Mouse (Mus musculus) embryonic facial prominence, embryonic 11.5 days (tissue): ENCODE measurements around the gene Reps2. TPM values are rescaled to one million over a fixed set of nuclear protein-coding genes. Genes with fewer than 3 reads are reported as not detected.

Source experiments
- ATAC-seq: fragments of 200-750 bp; cut with Nextera tagmentation; replicated peaks from 2 replicates; pipeline ENCODE4 v1.8.0; 2017; ENCODE audit warnings: low read depth; ENCODE audit not compliant: insufficient number of reproducible peaks, low FRiP score, low TSS enrichment
- DNase-seq: peaks from one replicate; pipeline ENCODE4 v3.0.0-alpha.2; 2015; ENCODE audit warnings: low spot score
- H3K27ac ChIP-seq: fragments of 300-500 bp; sonication (generic); replicated peaks from 2 replicates; pipeline ENCODE4 v1.5.1; 2014; ENCODE audit warnings: mild to moderate bottlenecking, low read depth, low read length, control low read depth
- H3K27me3 ChIP-seq: fragments of 300-500 bp; sonication (generic); 2 replicates; pipeline ENCODE4 v1.6.1; 2014; ENCODE audit warnings: mild to moderate bottlenecking, low read length, moderate library complexity, mixed read lengths; ENCODE audit not compliant: control insufficient read depth, insufficient read depth
- H3K36me3 ChIP-seq: fragments of 300-500 bp; sonication (generic); replicated peaks from 2 replicates; pipeline ENCODE4 v1.6.1; 2014; ENCODE audit warnings: low read depth, mild to moderate bottlenecking, low read length, moderate library complexity, mixed read lengths; ENCODE audit not compliant: control insufficient read depth, insufficient read depth
- H3K4me1 ChIP-seq: fragments of 300-500 bp; sonication (generic); 2 replicates; pipeline ENCODE4 v1.6.1; 2014; ENCODE audit warnings: low read length, mixed read lengths; ENCODE audit not compliant: control insufficient read depth, insufficient read depth
- H3K4me2 ChIP-seq: fragments of 300-500 bp; sonication (generic); 2 replicates; pipeline ENCODE4 v1.6.1; 2014; ENCODE audit warnings: low read depth, mild to moderate bottlenecking, control low read depth, low read length, moderate library complexity
- H3K4me3 ChIP-seq: fragments of 300-500 bp; sonication (generic); 2 replicates; pipeline ENCODE4 v1.5.1; 2014; ENCODE audit warnings: low read depth, low read length, control low read depth
- H3K9ac ChIP-seq: fragments of 300-500 bp; sonication (generic); replicated peaks from 2 replicates; pipeline ENCODE4 v1.6.1; 2014; ENCODE audit warnings: mild to moderate bottlenecking, control low read depth, low read length
- H3K9me3 ChIP-seq: fragments of 300-500 bp; sonication (generic); replicated peaks from 2 replicates; pipeline ENCODE4 v1.6.1; 2016; ENCODE audit warnings: mild to moderate bottlenecking, low read length, inconsistent platforms, mixed read lengths; ENCODE audit not compliant: control insufficient read depth
- WGBS: fragments of 180-500 bp; shearing (Covaris S2); extraction: QIAGEN DNeasy Blood & Tissue Kit; methylation state at CpG from one replicate; pipeline ENCODE4 v1.1.7; 2014; 5-methylcytosine and 5-hydroxymethylcytosine counted together
- polyA plus RNA-seq: library from polyadenylated mRNA; unstranded; fragments of >200 nt; fragmentation: Nextera tagmentation; extraction: Ambion mirVana; gene quantifications from 2 replicates; pipeline ENCODE4 v1.2.1, GENCODE M21; 2014

Reps2 gene
- polyA plus RNA-seq, 1 experiment from 2014 or later = 0.95 TPM

DNA sequence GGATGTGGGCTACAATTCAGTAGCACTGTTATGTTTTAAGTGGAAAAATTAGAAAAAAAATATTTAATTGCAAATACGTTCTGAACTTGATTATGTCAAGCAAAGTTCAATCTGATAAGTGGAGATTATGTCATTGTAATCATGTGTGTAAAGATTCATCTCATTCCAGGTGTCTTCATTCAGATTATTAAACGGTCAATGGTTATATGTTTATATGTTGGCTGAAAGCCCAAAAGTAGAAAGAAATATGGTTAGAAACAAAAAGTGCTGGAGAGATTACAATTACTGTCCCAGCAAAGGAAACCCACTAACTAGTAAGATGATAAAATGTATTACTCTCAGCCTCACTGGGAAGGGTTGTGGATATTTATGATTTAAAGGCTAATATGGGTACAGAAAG, 23.7 kb downstream of the Reps2 start:
- Histone ChIP-seq H3K4me2 (no peak overlapping the region), H3K4me1 (no peaks in the 10 kb centered on the region), H3K9me3 (no peaks in the 10 kb centered on the region), H3K27me3 (no peaks in the 10 kb centered on the region), H3K36me3 (no peaks in the 10 kb centered on the region), H3K27ac (no peak overlapping the region), H3K9ac (no peak overlapping the region), H3K4me3 (no peak overlapping the region)
- DNase-seq (no peak), ATAC-seq (no peak)
- 86% methylated on average over 2 of the region's 2 CpGs for WGBS

GRCm38 (mm10) chrX:162618547-162618946, 24.9 kb downstream of the Reps2 start:
- Histone ChIP-seq H3K4me1 (no peaks in the 10 kb centered on the region), H3K9ac (no peak overlapping the region), H3K27ac (no peak overlapping the region), H3K27me3 (no peaks in the 10 kb centered on the region), H3K36me3 (no peaks in the 10 kb centered on the region), H3K4me3 (no peak overlapping the region), H3K4me2 (no peak overlapping the region), H3K9me3 (no peaks in the 10 kb centered on the region)
- no peak for ATAC-seq
- 90% methylated on average over 3 of the region's 3 CpGs for WGBS
- no peak for DNase-seq

DNA sequence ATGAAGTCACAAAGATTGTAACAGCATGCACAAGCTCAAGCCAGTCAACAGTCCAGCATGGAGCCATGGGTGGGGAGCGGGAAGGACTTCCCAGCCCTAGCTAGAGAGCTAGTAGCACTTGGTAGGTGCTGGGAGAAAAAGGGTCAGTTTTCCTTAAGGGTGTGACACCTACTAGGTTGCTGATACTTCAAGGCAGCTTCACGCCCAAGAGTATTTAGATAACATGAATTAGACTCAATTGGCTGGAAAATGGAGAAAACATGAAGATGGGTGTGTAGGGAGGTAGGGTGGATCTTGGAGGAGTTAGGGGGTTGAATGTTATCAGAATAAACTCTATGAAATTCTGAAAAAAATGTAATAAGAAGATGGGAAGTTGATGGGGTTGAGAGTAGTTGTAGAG, 37.3 kb downstream of the Reps2 start:
- ATAC-seq = no peak
- WGBS = 83% methylated on average over 2 of the region's 2 CpGs

DNA sequence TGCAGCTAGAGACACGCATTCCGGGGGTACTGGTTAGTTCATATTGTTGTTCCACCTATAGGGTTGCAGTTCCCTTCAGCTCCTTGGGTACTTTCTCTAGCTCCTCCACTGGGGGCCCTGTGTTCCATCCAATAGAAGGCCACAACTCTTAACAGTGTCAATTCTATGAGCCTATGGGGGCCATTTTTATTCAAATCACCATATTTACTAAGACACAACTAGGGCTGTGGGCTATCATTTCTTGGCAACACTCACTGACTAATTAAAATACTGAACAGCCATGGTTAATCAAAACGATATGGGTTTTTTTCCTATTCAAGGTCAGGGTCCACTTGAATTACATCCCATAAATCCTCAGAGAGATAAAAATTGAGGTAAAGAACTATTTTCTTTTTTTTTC, 43.8 kb downstream of the Reps2 start:
- Histone ChIP-seq H3K27ac (no peak overlapping the region), H3K36me3 (no peaks in the 10 kb centered on the region), H3K4me1 (no peaks in the 10 kb centered on the region), H3K9me3 (no peaks in the 10 kb centered on the region), H3K4me3 (no peak overlapping the region), H3K9ac (no peak overlapping the region), H3K27me3 (no peaks in the 10 kb centered on the region), H3K4me2 (no peak overlapping the region)
- DNase-seq = no peak
- 86% methylated on average over 3 of the region's 3 CpGs for WGBS
- no peak for ATAC-seq

More for the DNA sequence above, 37.3 kb downstream of the Reps2 start:
- Histone ChIP-seq H3K4me3 (no peak overlapping the region), H3K27me3 (no peaks in the 10 kb centered on the region), H3K4me1 (no peaks in the 10 kb centered on the region), H3K36me3 (no peaks in the 10 kb centered on the region), H3K4me2 (no peak overlapping the region), H3K9ac (no peak overlapping the region), H3K9me3 (no peaks in the 10 kb centered on the region), H3K27ac (no peak overlapping the region)
- DNase-seq = no peak

DNA sequence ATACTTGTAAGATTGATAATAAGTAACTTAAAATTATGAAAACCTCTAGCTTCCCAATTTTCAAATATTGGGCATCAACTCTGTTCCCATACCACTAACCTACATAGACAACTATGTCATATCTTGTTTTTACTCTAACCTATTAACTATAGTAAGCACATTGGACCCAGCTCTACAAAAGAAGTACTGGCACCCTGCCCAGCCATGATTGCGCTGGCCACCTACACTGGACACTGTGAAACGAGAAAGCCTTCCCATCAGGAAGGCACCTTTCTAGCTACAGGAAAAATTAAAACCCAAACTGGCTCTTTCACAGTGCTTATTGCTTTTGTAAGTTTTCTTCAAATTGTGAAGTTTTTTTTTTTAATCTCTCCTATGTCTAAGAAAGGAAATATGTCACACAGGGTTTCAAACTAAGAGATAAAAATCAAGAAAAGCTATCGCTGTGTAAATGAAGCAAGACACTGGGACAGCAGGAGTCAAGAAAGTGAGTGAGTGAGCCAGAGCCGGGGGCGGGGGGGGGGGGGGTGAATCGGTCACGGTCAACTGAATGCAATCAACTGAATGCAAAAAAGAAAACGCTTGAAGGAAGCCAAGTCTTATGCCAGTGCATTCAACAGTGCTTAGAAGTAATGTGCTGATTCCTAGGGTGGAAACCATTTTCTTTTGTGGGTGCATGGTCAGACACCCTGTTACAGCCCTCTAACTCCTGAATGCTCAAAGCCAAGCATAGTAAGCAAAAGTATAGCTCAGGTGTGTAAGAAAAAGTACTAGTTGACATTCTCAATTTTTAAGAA, 52.2 kb downstream of the Reps2 start:
- H3K27ac ChIP-seq = no peak overlapping the region
- H3K9ac ChIP-seq = no peak overlapping the region
- H3K9me3 ChIP-seq = no peaks in the 10 kb centered on the region
- DNase-seq = no peak
- ATAC-seq = no peak
- H3K4me3 ChIP-seq = no peak overlapping the region
- no peaks in the 10 kb centered on the region for H3K36me3 ChIP-seq
- no peaks in the 10 kb centered on the region for H3K27me3 ChIP-seq
- no peaks in the 10 kb centered on the region for H3K4me1 ChIP-seq
- H3K4me2 ChIP-seq = no peak overlapping the region
- WGBS = 53% methylated on average over 7 of the region's 8 CpGs

GRCm38 (mm10) chrX:162590145-162590790, 53.2 kb downstream of the Reps2 start:
- H3K9ac ChIP-seq = no peak overlapping the region
- H3K4me2 ChIP-seq = no peak overlapping the region
- H3K27ac ChIP-seq = no peak overlapping the region
- H3K4me1 ChIP-seq = no peaks in the 10 kb centered on the region
- no peak for DNase-seq
- H3K4me3 ChIP-seq = no peak overlapping the region
- no peaks in the 10 kb centered on the region for H3K27me3 ChIP-seq
- WGBS = 77% methylated on average over 6 of the region's 6 CpGs
- H3K9me3 ChIP-seq = no peaks in the 10 kb centered on the region
- no peak for ATAC-seq
- no peaks in the 10 kb centered on the region for H3K36me3 ChIP-seq

DNA sequence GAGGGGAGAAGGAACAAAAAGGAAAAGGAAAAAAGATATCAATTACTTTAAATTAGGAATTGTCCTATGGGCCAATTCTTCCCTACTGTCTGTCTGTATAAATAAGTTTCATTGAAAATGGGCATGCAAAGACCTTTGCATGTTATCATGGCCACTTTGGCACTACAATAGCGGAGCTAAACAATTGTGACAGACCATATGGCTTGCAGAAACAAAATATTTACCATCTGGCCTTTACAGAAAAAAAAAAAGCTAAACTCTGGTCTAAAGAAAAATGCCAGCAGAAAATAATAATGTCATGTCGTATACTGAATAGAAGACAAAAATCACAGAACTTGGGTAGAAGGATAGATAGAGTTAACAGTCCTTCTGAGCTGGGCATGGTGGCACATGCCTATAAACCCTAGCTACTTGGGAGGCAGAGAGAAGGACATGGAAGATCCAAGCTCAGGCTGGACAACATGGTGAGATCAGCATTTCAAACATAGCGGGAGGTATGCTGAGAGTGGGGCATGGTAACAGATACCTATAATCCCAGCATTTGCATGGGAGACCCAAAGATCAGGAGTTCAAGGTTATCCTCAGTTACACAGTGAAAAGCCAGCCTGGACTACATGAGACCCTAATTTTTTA, 54.2 kb downstream of the Reps2 start:
- Histone ChIP-seq H3K36me3 (no peaks in the 10 kb centered on the region), H3K4me1 (no peaks in the 10 kb centered on the region), H3K27me3 (no peaks in the 10 kb centered on the region), H3K27ac (no peak overlapping the region), H3K4me3 (no peak overlapping the region), H3K9ac (no peak overlapping the region), H3K9me3 (no peaks in the 10 kb centered on the region), H3K4me2 (no peak overlapping the region)
- DNase-seq (no peak), ATAC-seq (no peak)
- 86% methylated on average over 3 of the region's 3 CpGs for WGBS

DNA sequence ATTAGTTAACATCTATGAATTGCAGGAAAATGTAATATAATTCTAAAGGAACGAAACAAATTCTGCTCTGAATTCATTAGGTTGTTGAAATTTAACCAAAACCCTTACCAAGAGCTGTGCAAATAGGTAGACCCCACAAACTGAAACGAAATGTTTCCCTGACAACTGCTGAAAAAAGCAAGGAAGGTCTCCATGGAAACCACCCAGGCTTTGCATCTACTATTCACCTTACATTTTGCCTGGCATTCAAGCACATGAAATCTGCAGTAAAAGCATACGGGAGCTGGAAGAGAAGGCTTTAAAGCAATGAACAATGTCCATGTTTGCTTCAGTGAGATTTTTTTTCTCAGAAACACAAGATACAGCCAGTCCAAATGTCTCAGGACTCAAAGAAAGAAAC, 59.1 kb downstream of the Reps2 start:
- H3K4me1 ChIP-seq = no peaks in the 10 kb centered on the region

More for the DNA sequence above, 59.1 kb downstream of the Reps2 start:
- no peaks in the 10 kb centered on the region for H3K9me3 ChIP-seq
- ATAC-seq (no peak), DNase-seq (no peak)
- H3K4me2 ChIP-seq = no peak overlapping the region
- WGBS = 76% methylated on average over 3 of the region's 3 CpGs
- no peak overlapping the region for H3K4me3 ChIP-seq
- H3K36me3 ChIP-seq = no peaks in the 10 kb centered on the region
- no peak overlapping the region for H3K27ac ChIP-seq
- no peak overlapping the region for H3K9ac ChIP-seq
- no peaks in the 10 kb centered on the region for H3K27me3 ChIP-seq
